Mouse (Mus musculus): ENCODE data around the gene Rpl35a.
A peak's percentile ranks its signal among the peaks of the same experiment; 100 is the strongest.
"Not testable (repeated sequence)": the region's sequence is repeated elsewhere in the genome, so short reads cannot be mapped to it uniquely, and the experiment has no call there.

Gene Rpl35a

GRCm38 (mm10) chr16:33055655-33056054 lies 598 bp upstream of the Rpl35a start:
- DNase-seq (ENCODE audit: low read depth, low spot score), result no peak

GRCm38 (mm10) chr16:33056786-33057185 lies 533 bp downstream of the Rpl35a start:
- DNase-seq (ENCODE audit: low read depth, low spot score), result peak; percentile 9

GRCm38 (mm10) chr16:33058033-33058432 lies 1.8 kb downstream of the Rpl35a start:
- no peak for DNase-seq (ENCODE audit: low read depth, low spot score)

GRCm38 (mm10) chr16:33058656-33059055 lies 2.4 kb downstream of the Rpl35a start:
- DNase-seq (ENCODE audit: low read depth, low spot score), result not testable (repeated sequence)

- DNase-seq (ENCODE audit: low read depth, low spot score), result no peak
Observed at GRCm38 (mm10) chr16:33059471-33059870, 3.2 kb downstream of the Rpl35a start.

- DNase-seq (ENCODE audit: low read depth, low spot score), result no peak
Observed at GRCm38 (mm10) chr16:33060926-33061325, 4.7 kb downstream of the Rpl35a start.

GRCm38 (mm10) chr16:33061400-33061799 lies 5.1 kb downstream of the Rpl35a start:
- DNase-seq (ENCODE audit: low read depth, low spot score), result no peak

- peak; percentile 86 for DNase-seq (ENCODE audit: low read depth, low spot score)
Observed at GRCm38 (mm10) chr16:33062024-33062681, 5.9 kb downstream of the Rpl35a start, which contains the start of gene Lmln. Lmln (plus strand) TSS chr16:33062521.

GRCm38 (mm10) chr16:33062682-33063131 lies 6.5 kb downstream of the Rpl35a start:
- DNase-seq (ENCODE audit: low read depth, low spot score), result peak; percentile 63

- no peak for DNase-seq (ENCODE audit: low read depth, low spot score)
Observed at GRCm38 (mm10) chr16:33063267-33063666, 7.0 kb downstream of the Rpl35a start.

- no peak for DNase-seq (ENCODE audit: low read depth, low spot score)
Observed at GRCm38 (mm10) chr16:33064636-33065035, 8.4 kb downstream of the Rpl35a start.

GRCm38 (mm10) chr16:33070928-33071327 lies 14.7 kb downstream of the Rpl35a start:
- no peak for DNase-seq (ENCODE audit: low read depth, low spot score)

- no peak for DNase-seq (ENCODE audit: low read depth, low spot score)
Observed at GRCm38 (mm10) chr16:33072871-33073557, 16.8 kb downstream of the Rpl35a start.

- no peak for DNase-seq (ENCODE audit: low read depth, low spot score)
Observed at GRCm38 (mm10) chr16:33074967-33075366, 18.7 kb downstream of the Rpl35a start.

- no peak for DNase-seq (ENCODE audit: low read depth, low spot score)
Observed at GRCm38 (mm10) chr16:33076078-33076477, 19.8 kb downstream of the Rpl35a start.

- peak; percentile 15 for DNase-seq (ENCODE audit: low read depth, low spot score)
Observed at GRCm38 (mm10) chr16:33077069-33077627, 20.9 kb downstream of the Rpl35a start.

- DNase-seq (ENCODE audit: low read depth, low spot score), result no peak
Observed at GRCm38 (mm10) chr16:33080063-33080462, 23.8 kb downstream of the Rpl35a start.

- no peak for DNase-seq (ENCODE audit: low read depth, low spot score)
Observed at GRCm38 (mm10) chr16:33082951-33083350, 26.7 kb downstream of the Rpl35a start.

GRCm38 (mm10) chr16:33083996-33084395 lies 27.7 kb downstream of the Rpl35a start:
- DNase-seq (ENCODE audit: low read depth, low spot score), result no peak

- no peak for DNase-seq (ENCODE audit: low read depth, low spot score)
Observed at GRCm38 (mm10) chr16:33085666-33086065, 29.4 kb downstream of the Rpl35a start.
